Mouse (Mus musculus): ENCODE results near the gene 1700034J05Rik. TPM values are rescaled to one million over a fixed set of nuclear protein-coding genes. Genes with fewer than 3 reads are reported as not detected.

1700034J05Rik gene
- polyA plus RNA-seq, 1 experiment: 0.02 TPM

DNA sequence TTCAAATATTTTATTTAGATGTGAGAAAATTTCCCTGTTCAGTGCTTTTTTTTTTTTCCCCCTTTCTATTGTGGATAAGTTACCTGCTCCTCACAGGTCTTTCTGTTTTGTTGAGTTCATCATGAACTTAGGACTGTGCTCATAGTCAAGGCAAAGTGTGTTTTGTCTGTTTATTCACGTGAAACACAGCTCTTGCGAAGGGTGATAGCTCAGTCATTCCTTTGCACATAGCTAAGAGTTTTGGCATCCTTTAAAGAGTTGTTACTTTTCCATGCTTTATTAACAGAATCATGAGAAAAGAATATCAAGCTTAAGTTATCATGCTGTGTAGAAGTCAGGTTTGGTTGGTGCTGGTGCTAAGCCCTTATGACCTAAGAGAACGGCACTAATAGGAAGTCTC, 49.5 kb downstream of the 1700034J05Rik start:
- TF ChIP-seq MYOD1 (IDR thresholded peaks at IDR 0.05; ENCODE audit: control insufficient read depth in 1 of 3, insufficient read length in 2 of 3, low read depth in 2 of 3): no peak
- TF ChIP-seq REST (IDR thresholded peaks at IDR 0.05; ENCODE audit: insufficient read depth, insufficient read length): no peak
- no peak for TF ChIP-seq POLR2AphosphoS2 (IDR thresholded peaks at IDR 0.05; ENCODE audit: insufficient read length, low read depth)
- no peak for TF ChIP-seq E2F4 (IDR thresholded peaks at IDR 0.05; ENCODE audit: insufficient read depth)
- TF ChIP-seq SRF (IDR thresholded peaks at IDR 0.05; ENCODE audit: control insufficient read depth, insufficient read length, low read depth): no peak
- no peak for TF ChIP-seq MYOG (IDR thresholded peaks at IDR 0.05; ENCODE audit: control insufficient read depth in 1 of 3, insufficient read depth in 1 of 3, insufficient read length in 2 of 3, low read depth in 2 of 3)
- no peak for TF ChIP-seq POLR2A (IDR thresholded peaks at IDR 0.05; ENCODE audit: insufficient read length, low read depth)
- no peak for TF ChIP-seq USF1 (IDR thresholded peaks at IDR 0.05; ENCODE audit: low read depth)
- TF ChIP-seq TCF12 (IDR thresholded peaks at IDR 0.05; ENCODE audit: insufficient read depth, poor library complexity, severe bottlenecking): no peak
- no peak for TF ChIP-seq MAX (IDR thresholded peaks at IDR 0.05; ENCODE audit: low read depth)
- H3K36me3 ChIP-seq (ENCODE audit: control insufficient read depth, insufficient read depth): peaks cover 17% of the 10 kb centered on the region
- H3K79me2 ChIP-seq (ENCODE audit: control insufficient read depth, insufficient read depth): peaks cover 82% of the 10 kb centered on the region
- H3K27me3 ChIP-seq (ENCODE audit: control insufficient read depth, insufficient read depth, insufficient read length): no peaks in the 10 kb centered on the region
- no peak overlapping the region for H3ac ChIP-seq (ENCODE audit: control insufficient read depth, insufficient read length)
- no peak overlapping the region for H3K4me2 ChIP-seq (ENCODE audit: low read depth)
- no peak overlapping the region for H3K4me3 ChIP-seq

DNA sequence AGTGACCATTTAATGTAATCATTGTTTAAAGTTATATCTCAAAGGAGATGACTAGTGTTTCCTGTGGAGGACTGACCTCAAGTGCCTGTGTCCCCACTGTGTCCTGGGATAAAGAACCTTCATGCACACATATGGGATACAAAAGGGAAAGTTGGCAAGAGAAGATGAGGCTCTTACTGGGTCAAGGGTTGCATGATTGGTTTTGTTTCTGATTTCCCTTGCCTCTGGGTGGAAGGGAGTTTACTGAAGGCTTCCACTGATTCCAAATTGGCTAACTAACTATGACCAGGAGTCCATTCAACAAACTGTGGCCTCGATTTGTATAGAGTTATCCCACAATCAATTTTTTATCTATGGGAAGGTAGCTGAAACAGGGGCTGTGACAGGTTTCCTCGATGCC, 50.6 kb downstream of the 1700034J05Rik start:
- TF ChIP-seq MAX (IDR thresholded peaks at IDR 0.05; ENCODE audit: low read depth) (no peak), MYOD1 (IDR thresholded peaks at IDR 0.05; ENCODE audit: control insufficient read depth in 1 of 3, insufficient read length in 2 of 3, low read depth in 2 of 3) (no peak), REST (IDR thresholded peaks at IDR 0.05; ENCODE audit: insufficient read depth, insufficient read length) (no peak), POLR2A (IDR thresholded peaks at IDR 0.05; ENCODE audit: insufficient read length, low read depth) (no peak), USF1 (IDR thresholded peaks at IDR 0.05; ENCODE audit: low read depth) (no peak), MYOG (IDR thresholded peaks at IDR 0.05; ENCODE audit: control insufficient read depth in 1 of 3, insufficient read depth in 1 of 3, insufficient read length in 2 of 3, low read depth in 2 of 3) (no peak), E2F4 (IDR thresholded peaks at IDR 0.05; ENCODE audit: insufficient read depth) (no peak)

DNA sequence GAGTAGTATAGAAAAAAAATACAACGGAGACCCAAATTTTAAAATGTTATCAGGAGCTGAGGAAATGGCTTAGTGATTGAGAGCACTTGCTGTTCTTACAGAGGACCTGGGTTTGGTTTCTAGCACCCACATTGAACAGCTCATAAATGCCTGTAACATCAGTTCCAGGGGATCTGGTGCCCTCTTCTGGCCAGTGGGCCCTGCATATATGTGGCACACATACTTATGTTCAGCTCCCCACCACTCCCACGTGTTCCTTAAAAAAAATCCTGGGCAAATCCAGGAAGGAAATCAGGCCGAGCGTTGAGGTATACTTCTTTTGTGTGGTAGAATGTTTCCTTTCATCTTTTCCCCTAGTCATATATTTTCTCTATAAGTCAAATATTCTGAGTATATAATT, 52.3 kb downstream of the 1700034J05Rik start:
- Histone ChIP-seq H3K36me3 (ENCODE audit: control insufficient read depth, insufficient read depth) (peaks cover 17% of the 10 kb centered on the region), H3K4me3 (no peak overlapping the region), H3K4me2 (ENCODE audit: low read depth) (no peak overlapping the region), H3ac (ENCODE audit: control insufficient read depth, insufficient read length) (no peak overlapping the region), H3K79me2 (ENCODE audit: control insufficient read depth, insufficient read depth) (peaks cover 97% of the 10 kb centered on the region), H3K27me3 (ENCODE audit: control insufficient read depth, insufficient read depth, insufficient read length) (no peaks in the 10 kb centered on the region)
- TF ChIP-seq TCF12 (IDR thresholded peaks at IDR 0.05; ENCODE audit: insufficient read depth, poor library complexity, severe bottlenecking): no peak
- no peak for TF ChIP-seq MYOD1 (IDR thresholded peaks at IDR 0.05; ENCODE audit: control insufficient read depth in 1 of 3, insufficient read length in 2 of 3, low read depth in 2 of 3)
- no peak for TF ChIP-seq POLR2AphosphoS2 (IDR thresholded peaks at IDR 0.05; ENCODE audit: insufficient read length, low read depth)
- no peak for TF ChIP-seq TCF3 (IDR thresholded peaks at IDR 0.05; ENCODE audit: insufficient read length, low read depth)
- no peak for TF ChIP-seq REST (IDR thresholded peaks at IDR 0.05; ENCODE audit: insufficient read depth, insufficient read length)
- no peak for TF ChIP-seq MYOG (IDR thresholded peaks at IDR 0.05; ENCODE audit: control insufficient read depth in 1 of 3, insufficient read depth in 1 of 3, insufficient read length in 2 of 3, low read depth in 2 of 3)
- TF ChIP-seq E2F4 (IDR thresholded peaks at IDR 0.05; ENCODE audit: insufficient read depth): no peak
- TF ChIP-seq SRF (IDR thresholded peaks at IDR 0.05; ENCODE audit: control insufficient read depth, insufficient read length, low read depth): no peak
- TF ChIP-seq MAX (IDR thresholded peaks at IDR 0.05; ENCODE audit: low read depth): no peak

More for the DNA sequence above, 50.6 kb downstream of the 1700034J05Rik start:
- no peak overlapping the region for H3K4me2 ChIP-seq (ENCODE audit: low read depth)
- peaks cover 93% of the 10 kb centered on the region for H3K79me2 ChIP-seq (ENCODE audit: control insufficient read depth, insufficient read depth)
- no peak overlapping the region for H3ac ChIP-seq (ENCODE audit: control insufficient read depth, insufficient read length)
- no peaks in the 10 kb centered on the region for H3K27me3 ChIP-seq (ENCODE audit: control insufficient read depth, insufficient read depth, insufficient read length)
- peaks cover 17% of the 10 kb centered on the region for H3K36me3 ChIP-seq (ENCODE audit: control insufficient read depth, insufficient read depth)
- no peak overlapping the region for H3K4me3 ChIP-seq

Other genes starting within 250 kb of the 1700034J05Rik start
- 6.9 TPM for gene Stk38l, start 229.4 kb downstream of the 1700034J05Rik start, polyA plus RNA-seq (2012; fragmentation: generic; extraction: Trizol)
- 0.52 TPM for gene Arntl2, start 158.4 kb downstream of the 1700034J05Rik start, polyA plus RNA-seq (2012; fragmentation: generic; extraction: Trizol)
- gene Smco2, start 104.3 kb downstream of the 1700034J05Rik start, polyA plus RNA-seq (2012; fragmentation: generic; extraction: Trizol): not detected
- 79.3 TPM for gene Ppfibp1, start 65.9 kb downstream of the 1700034J05Rik start, polyA plus RNA-seq (2012; fragmentation: generic; extraction: Trizol)
- 0.90 TPM for gene Rep15, start 78.2 kb upstream of the 1700034J05Rik start, polyA plus RNA-seq (2012; fragmentation: generic; extraction: Trizol)
- 44.9 TPM for gene Mrps35, start 88.3 kb upstream of the 1700034J05Rik start, polyA plus RNA-seq (2012; fragmentation: generic; extraction: Trizol)
- 0.10 TPM for gene Mansc4, start 132.6 kb upstream of the 1700034J05Rik start, polyA plus RNA-seq (2012; fragmentation: generic; extraction: Trizol)
- gene Klhl42, start 137.0 kb upstream of the 1700034J05Rik start, polyA plus RNA-seq (2012; fragmentation: generic; extraction: Trizol): 2.2 TPM